Mouse (Mus musculus): Measurements from ENCODE around the gene Aldh5a1. TPM values are rescaled to one million over a fixed set of nuclear protein-coding genes. Genes with fewer than 3 reads are reported as not detected.

Gene Aldh5a1
- polyA plus RNA-seq, 1 experiment from 2014 or later, result 7.1 TPM

GRCm38 (mm10) chr13:24901916-24902315, 35.5 kb downstream of the Aldh5a1 start:
- DNase-seq (ENCODE audit: low spot score), result no peak
- Histone ChIP-seq H3K9me3 (ENCODE audit: control insufficient read depth, low read length) (no peaks in the 10 kb centered on the region), H3K9ac (ENCODE audit: low read length) (no peak overlapping the region), H3K4me2 (ENCODE audit: low read depth) (no peak overlapping the region), H3K27ac (ENCODE audit: low read depth, low read length) (no peak overlapping the region), H3K4me1 (ENCODE audit: control insufficient read depth, insufficient read depth, low read length) (no peaks in the 10 kb centered on the region), H3K36me3 (ENCODE audit: control insufficient read depth, insufficient read depth, low read length) (no peaks in the 10 kb centered on the region), H3K4me3 (ENCODE audit: low read depth, low read length) (no peak overlapping the region), H3K27me3 (ENCODE audit: control insufficient read depth, insufficient read depth, low read length) (no peaks in the 10 kb centered on the region)
- ATAC-seq (ENCODE audit: insufficient read depth, low FRiP score, low TSS enrichment), result no peak
- 92% methylated on average over 2 of the region's 2 CpGs for WGBS

- no peaks in the 10 kb centered on the region for H3K27me3 ChIP-seq (ENCODE audit: control insufficient read depth, insufficient read depth, low read length)
- no peak overlapping the region for H3K27ac ChIP-seq (ENCODE audit: low read depth, low read length)
- H3K9me3 ChIP-seq (ENCODE audit: control insufficient read depth, low read length), result no peaks in the 10 kb centered on the region
- 0 out of 2 replicates have a peak, but pooled peaks cover 2% of the 10 kb centered on the region for H3K4me1 ChIP-seq (ENCODE audit: control insufficient read depth, insufficient read depth, low read length)
- H3K36me3 ChIP-seq (ENCODE audit: control insufficient read depth, insufficient read depth, low read length), result no peaks in the 10 kb centered on the region
- no peak overlapping the region for H3K4me3 ChIP-seq (ENCODE audit: low read depth, low read length)
- no peak overlapping the region for H3K4me2 ChIP-seq (ENCODE audit: low read depth)
- WGBS, result 86% methylated on average over 2 of the region's 2 CpGs
- no peak overlapping the region for H3K9ac ChIP-seq (ENCODE audit: low read length)
- ATAC-seq (ENCODE audit: insufficient read depth, low FRiP score, low TSS enrichment) (no peak), DNase-seq (ENCODE audit: low spot score) (no peak)
These were observed 43.6 kb downstream of the Aldh5a1 start for GRCm38 (mm10) chr13:24893880-24894279.

- no peak for ATAC-seq (ENCODE audit: insufficient read depth, low FRiP score, low TSS enrichment)
- Histone ChIP-seq H3K4me3 (ENCODE audit: low read depth, low read length) (no peak overlapping the region), H3K27me3 (ENCODE audit: control insufficient read depth, insufficient read depth, low read length) (no peaks in the 10 kb centered on the region), H3K4me1 (ENCODE audit: control insufficient read depth, insufficient read depth, low read length) (0 out of 2 replicates have a peak, but pooled peaks cover 2% of the 10 kb centered on the region), H3K27ac (ENCODE audit: low read depth, low read length) (no peak overlapping the region), H3K4me2 (ENCODE audit: low read depth) (no peak overlapping the region), H3K9ac (ENCODE audit: low read length) (no peak overlapping the region), H3K9me3 (ENCODE audit: control insufficient read depth, low read length) (no peaks in the 10 kb centered on the region), H3K36me3 (ENCODE audit: control insufficient read depth, insufficient read depth, low read length) (no peaks in the 10 kb centered on the region)
- no peak for DNase-seq (ENCODE audit: low spot score)
- 93% methylated on average over 3 of the region's 3 CpGs for WGBS
These were observed 44.9 kb downstream of the Aldh5a1 start for GRCm38 (mm10) chr13:24892516-24892915.

- Histone ChIP-seq H3K27ac (ENCODE audit: low read depth, low read length) (no peak overlapping the region), H3K27me3 (ENCODE audit: control insufficient read depth, insufficient read depth, low read length) (no peaks in the 10 kb centered on the region), H3K4me2 (ENCODE audit: low read depth) (no peak overlapping the region), H3K9me3 (ENCODE audit: control insufficient read depth, low read length) (no peaks in the 10 kb centered on the region), H3K4me3 (ENCODE audit: low read depth, low read length) (no peak overlapping the region), H3K4me1 (ENCODE audit: control insufficient read depth, insufficient read depth, low read length) (0 out of 2 replicates have a peak, but pooled peaks cover 2% of the 10 kb centered on the region), H3K36me3 (ENCODE audit: control insufficient read depth, insufficient read depth, low read length) (no peaks in the 10 kb centered on the region), H3K9ac (ENCODE audit: low read length) (no peak overlapping the region)
- 52% methylated on average over 1 of the region's 1 CpGs for WGBS
- DNase-seq (ENCODE audit: low spot score), result peak; percentile 25
- no peak for ATAC-seq (ENCODE audit: insufficient read depth, low FRiP score, low TSS enrichment)
These were observed 47.9 kb downstream of the Aldh5a1 start for GRCm38 (mm10) chr13:24889554-24889953.

GRCm38 (mm10) chr13:24882411-24882810, 55.0 kb downstream of the Aldh5a1 start:
- no peak for ATAC-seq (ENCODE audit: insufficient read depth, low FRiP score, low TSS enrichment)
- no peak overlapping the region for H3K4me3 ChIP-seq (ENCODE audit: low read depth, low read length)
- no peak overlapping the region for H3K4me2 ChIP-seq (ENCODE audit: low read depth)
- DNase-seq (ENCODE audit: low spot score), result no peak
- no peak overlapping the region for H3K9ac ChIP-seq (ENCODE audit: low read length)
- WGBS, result 96% methylated on average over 6 of the region's 6 CpGs
- no peaks in the 10 kb centered on the region for H3K27me3 ChIP-seq (ENCODE audit: control insufficient read depth, insufficient read depth, low read length)
- H3K9me3 ChIP-seq (ENCODE audit: control insufficient read depth, low read length), result no peaks in the 10 kb centered on the region
- no peaks in the 10 kb centered on the region for H3K4me1 ChIP-seq (ENCODE audit: control insufficient read depth, insufficient read depth, low read length)
- no peak overlapping the region for H3K27ac ChIP-seq (ENCODE audit: low read depth, low read length)
- H3K36me3 ChIP-seq (ENCODE audit: control insufficient read depth, insufficient read depth, low read length), result no peaks in the 10 kb centered on the region

- H3K36me3 ChIP-seq (ENCODE audit: control insufficient read depth, insufficient read depth, low read length), result no peaks in the 10 kb centered on the region
- H3K9ac ChIP-seq (ENCODE audit: low read length), result no peak overlapping the region
- no peak overlapping the region for H3K27ac ChIP-seq (ENCODE audit: low read depth, low read length)
- H3K27me3 ChIP-seq (ENCODE audit: control insufficient read depth, insufficient read depth, low read length), result no peaks in the 10 kb centered on the region
- no peak overlapping the region for H3K4me2 ChIP-seq (ENCODE audit: low read depth)
- ATAC-seq (ENCODE audit: insufficient read depth, low FRiP score, low TSS enrichment) (no peak), DNase-seq (ENCODE audit: low spot score) (no peak)
- H3K4me3 ChIP-seq (ENCODE audit: low read depth, low read length), result no peak overlapping the region
- WGBS, result 94% methylated on average over 5 of the region's 5 CpGs
- H3K9me3 ChIP-seq (ENCODE audit: control insufficient read depth, low read length), result no peaks in the 10 kb centered on the region
- H3K4me1 ChIP-seq (ENCODE audit: control insufficient read depth, insufficient read depth, low read length), result no peaks in the 10 kb centered on the region
These were observed 56.8 kb downstream of the Aldh5a1 start for GRCm38 (mm10) chr13:24880704-24881103.

- Histone ChIP-seq H3K4me1 (ENCODE audit: control insufficient read depth, insufficient read depth, low read length) (no peaks in the 10 kb centered on the region), H3K9me3 (ENCODE audit: control insufficient read depth, low read length) (no peaks in the 10 kb centered on the region), H3K4me2 (ENCODE audit: low read depth) (no peak overlapping the region), H3K36me3 (ENCODE audit: control insufficient read depth, insufficient read depth, low read length) (no peaks in the 10 kb centered on the region), H3K9ac (ENCODE audit: low read length) (no peak overlapping the region), H3K27me3 (ENCODE audit: control insufficient read depth, insufficient read depth, low read length) (no peaks in the 10 kb centered on the region), H3K27ac (ENCODE audit: low read depth, low read length) (no peak overlapping the region), H3K4me3 (ENCODE audit: low read depth, low read length) (no peak overlapping the region)
- no peak for DNase-seq (ENCODE audit: low spot score)
- ATAC-seq (ENCODE audit: insufficient read depth, low FRiP score, low TSS enrichment), result no peak
- 83% methylated on average over 6 of the region's 6 CpGs for WGBS
These were observed 57.3 kb downstream of the Aldh5a1 start for GRCm38 (mm10) chr13:24880208-24880607.

- no peak for DNase-seq (ENCODE audit: low spot score)
- H3K9ac ChIP-seq (ENCODE audit: low read length), result no peak overlapping the region
- WGBS, result 88% methylated on average over 15 of the region's 15 CpGs
- no peak overlapping the region for H3K27ac ChIP-seq (ENCODE audit: low read depth, low read length)
- no peaks in the 10 kb centered on the region for H3K4me1 ChIP-seq (ENCODE audit: control insufficient read depth, insufficient read depth, low read length)
- no peaks in the 10 kb centered on the region for H3K27me3 ChIP-seq (ENCODE audit: control insufficient read depth, insufficient read depth, low read length)
- no peak overlapping the region for H3K4me2 ChIP-seq (ENCODE audit: low read depth)
- H3K9me3 ChIP-seq (ENCODE audit: control insufficient read depth, low read length), result no peaks in the 10 kb centered on the region
- no peaks in the 10 kb centered on the region for H3K36me3 ChIP-seq (ENCODE audit: control insufficient read depth, insufficient read depth, low read length)
- no peak overlapping the region for H3K4me3 ChIP-seq (ENCODE audit: low read depth, low read length)
- no peak for ATAC-seq (ENCODE audit: insufficient read depth, low FRiP score, low TSS enrichment)
These were observed 58.0 kb downstream of the Aldh5a1 start for GRCm38 (mm10) chr13:24879359-24880040.

- no peak overlapping the region for H3K4me2 ChIP-seq (ENCODE audit: low read depth)
- DNase-seq (ENCODE audit: low spot score), result no peak
- H3K27me3 ChIP-seq (ENCODE audit: control insufficient read depth, insufficient read depth, low read length), result no peaks in the 10 kb centered on the region
- no peaks in the 10 kb centered on the region for H3K36me3 ChIP-seq (ENCODE audit: control insufficient read depth, insufficient read depth, low read length)
- no peak overlapping the region for H3K27ac ChIP-seq (ENCODE audit: low read depth, low read length)
- no peaks in the 10 kb centered on the region for H3K9me3 ChIP-seq (ENCODE audit: control insufficient read depth, low read length)
- no peak for ATAC-seq (ENCODE audit: insufficient read depth, low FRiP score, low TSS enrichment)
- WGBS, result 84% methylated on average over 7 of the region's 7 CpGs
- H3K4me1 ChIP-seq (ENCODE audit: control insufficient read depth, insufficient read depth, low read length), result no peaks in the 10 kb centered on the region
- H3K4me3 ChIP-seq (ENCODE audit: low read depth, low read length), result no peak overlapping the region
- no peak overlapping the region for H3K9ac ChIP-seq (ENCODE audit: low read length)
These were observed 69.2 kb downstream of the Aldh5a1 start for GRCm38 (mm10) chr13:24868233-24868632.

All from neural tube, embryonic 11.5 days (tissue).